Mouse (Mus musculus) heart, adult 2 months (tissue): Measurements from ENCODE around the gene Ceacam5. TPM values are rescaled to one million over a fixed set of nuclear protein-coding genes. Genes with fewer than 3 reads are reported as not detected.

ENCODE experiments used
- DNase-seq, 2 experiments: peaks; one replicate each; pipeline ENCODE4 v3.0.0; 2021
- H3K27ac ChIP-seq: fragments of 200-600 bp; 2 replicates; pipeline ENCODE4 v1.8.1; 2022
- H3K27me3 ChIP-seq: fragments of 200-500 bp; 2 replicates; pipeline ENCODE4 v1.6.1; 2012; ENCODE audit warnings: mild to moderate bottlenecking, low read length, inconsistent platforms, mixed read lengths; ENCODE audit not compliant: control insufficient read depth, insufficient read depth
- H3K36me3 ChIP-seq: fragments of 200-500 bp; 2 replicates; pipeline ENCODE4 v1.6.1; 2012; ENCODE audit warnings: low read length, inconsistent platforms; ENCODE audit not compliant: control insufficient read depth, insufficient read depth
- H3K4me1 ChIP-seq: fragments of 200-500 bp; 2 replicates; pipeline ENCODE4 v1.6.1; 2011; ENCODE audit warnings: low read length; ENCODE audit not compliant: control insufficient read depth, insufficient read depth
- H3K4me3 ChIP-seq: fragments of 200-600 bp; 2 replicates; pipeline ENCODE4 v1.8.1; 2022
- H3K79me2 ChIP-seq: fragments of 200-500 bp; replicated peaks from 2 replicates; pipeline ENCODE4 v1.6.1; 2012; ENCODE audit warnings: mild to moderate bottlenecking, inconsistent platforms, low read length, moderate library complexity, mixed read lengths; ENCODE audit not compliant: control insufficient read depth, insufficient read depth
- H3K9ac ChIP-seq: fragments of 200-500 bp; 2 replicates; pipeline ENCODE4 v1.6.1; 2012; ENCODE audit warnings: low read depth, mild to moderate bottlenecking, control low read depth, inconsistent platforms, low read length, mixed read lengths
- CTCF ChIP-seq: fragments of 200-600 bp; IDR thresholded peaks from 2 replicates; pipeline ENCODE4 v1.8.1; 2022; ENCODE audit warnings: antibody characterized with exemption, mild to moderate bottlenecking, moderate library complexity
- EP300 ChIP-seq: fragments of 200-500 bp; IDR thresholded peaks from 2 replicates; pipeline ENCODE4 v1.6.1; 2011; ENCODE audit warnings: low read depth, low read length, control low read depth; ENCODE audit not compliant: insufficient read depth
- POLR2A ChIP-seq: fragments of 200-500 bp; IDR thresholded peaks from 2 replicates; pipeline ENCODE4 v1.6.1; 2011; ENCODE audit warnings: mild to moderate bottlenecking, low read depth, low read length, control low read depth; ENCODE audit not compliant: insufficient read depth
- WGBS: fragments of 180-500 bp; shearing (Covaris S2); methylation state at CpG from one replicate; pipeline ENCODE4 v1.1.7; 2018; 5-methylcytosine and 5-hydroxymethylcytosine counted together
- intact Hi-C: fragments of 180-260 bp; cut with DNase I; formaldehyde crosslinking; loops from one replicate; pipeline ENCODE4 v1.15.1; 2025
- long read RNA-seq: library from polyadenylated mRNA; stranded (forward); transcript quantifications from one replicate; pipeline ENCODE4 v2.0.0, GENCODE M21; 2021
- polyA plus RNA-seq: library from polyadenylated mRNA; depleted of rRNA; stranded (reverse); fragments of >200 nt; gene quantifications from 2 replicates; pipeline ENCODE4 v1.2.3, GENCODE M21; 2012; rRNA removed
- total RNA-seq, 2 experiments: library from RNA; stranded (reverse); gene quantifications; 2 replicates each; pipeline ENCODE4 v1.2.3; 2021

Ceacam5 gene
- total RNA-seq: not detected
- not detected in 2 replicates for polyA plus RNA-seq
- long read RNA-seq: 0 reads

DNA sequence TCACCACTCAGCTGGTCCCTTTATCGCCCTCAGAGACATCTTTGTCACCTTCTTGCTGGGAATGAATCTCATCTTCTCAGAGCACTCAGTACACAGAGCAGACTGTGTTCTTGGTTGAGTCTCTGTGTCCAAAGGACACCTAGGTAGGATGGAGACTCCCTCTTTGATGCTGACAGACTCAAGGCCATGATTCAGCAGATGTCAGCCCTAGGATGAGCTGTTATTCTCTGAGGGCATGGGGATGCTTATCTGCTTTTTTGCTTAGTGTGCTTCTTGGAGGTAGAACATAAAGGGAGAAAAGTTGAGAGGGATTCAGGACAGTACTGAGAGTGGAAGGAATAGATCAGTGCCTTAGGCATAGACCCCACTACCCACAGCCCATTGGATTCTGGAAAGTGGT lies at the start of gene Ceacam5:
Gene Ceacam5 (plus strand): TSS at position 301 of the 400 bp plus-strand sequence.
- no peaks in the 10 kb centered on the region for H3K4me1 ChIP-seq
- intact Hi-C loops: no loop called here
- no peak for TF ChIP-seq POLR2A
- no peak for TF ChIP-seq CTCF
- no peak for TF ChIP-seq EP300
- no peak within 1 kb of the TSS for H3K4me3 ChIP-seq
- WGBS: 41% methylated on average over 1 of the region's 1 CpGs
- no peak within 1 kb of the TSS for H3K27ac ChIP-seq
- no peak for DNase-seq
- H3K9ac ChIP-seq: no peak within 1 kb of the TSS
- no peaks in the 10 kb centered on the region for H3K36me3 ChIP-seq
- no peaks in the 10 kb centered on the region for H3K27me3 ChIP-seq
- H3K79me2 ChIP-seq: no peaks in the 10 kb centered on the region

Other genes starting within 250 kb of the Ceacam5 start
- not detected for gene Ceacam14, start 99.4 kb downstream of the Ceacam5 start, total RNA-seq
- gene Ceacam14, start 99.4 kb downstream of the Ceacam5 start, polyA plus RNA-seq: not detected in 2 replicates
- not detected for gene Gm5155, start 158.5 kb downstream of the Ceacam5 start, total RNA-seq
- not detected in 2 replicates for gene Gm5155, start 158.5 kb downstream of the Ceacam5 start, polyA plus RNA-seq